Mouse (Mus musculus) CD4-positive, CD25-positive, alpha-beta regulatory T cell, adult 2 months (primary cell): Measurements from ENCODE around the gene Akap5.

Experiments
- DNase-seq: peaks from one replicate; pipeline ENCODE4 v3.0.0-alpha.2; 2012; ENCODE audit warnings: low read depth, low spot score

Gene Akap5

DNA sequence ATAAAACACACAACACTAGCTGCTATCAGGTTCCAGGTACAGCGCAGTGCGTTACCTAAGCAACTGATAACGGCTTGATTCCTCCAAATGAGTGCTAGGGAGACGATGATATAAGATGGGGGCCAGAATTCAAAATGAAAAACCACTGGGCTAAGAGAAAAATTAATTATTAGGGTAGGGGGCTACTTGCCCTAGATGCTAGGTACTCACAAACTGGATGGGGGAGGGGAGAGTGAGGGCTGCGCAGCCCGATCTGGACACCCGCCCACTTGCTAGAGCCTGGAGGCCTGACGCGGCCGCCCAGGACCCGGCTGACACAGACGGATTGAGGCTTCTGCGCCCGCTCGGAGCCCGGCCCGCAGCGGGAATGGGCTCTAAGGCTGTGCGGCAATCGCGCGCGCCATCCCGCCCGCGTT is 44.1 kb downstream of the Akap5 start:
- peak; percentile 62 for DNase-seq

DNA sequence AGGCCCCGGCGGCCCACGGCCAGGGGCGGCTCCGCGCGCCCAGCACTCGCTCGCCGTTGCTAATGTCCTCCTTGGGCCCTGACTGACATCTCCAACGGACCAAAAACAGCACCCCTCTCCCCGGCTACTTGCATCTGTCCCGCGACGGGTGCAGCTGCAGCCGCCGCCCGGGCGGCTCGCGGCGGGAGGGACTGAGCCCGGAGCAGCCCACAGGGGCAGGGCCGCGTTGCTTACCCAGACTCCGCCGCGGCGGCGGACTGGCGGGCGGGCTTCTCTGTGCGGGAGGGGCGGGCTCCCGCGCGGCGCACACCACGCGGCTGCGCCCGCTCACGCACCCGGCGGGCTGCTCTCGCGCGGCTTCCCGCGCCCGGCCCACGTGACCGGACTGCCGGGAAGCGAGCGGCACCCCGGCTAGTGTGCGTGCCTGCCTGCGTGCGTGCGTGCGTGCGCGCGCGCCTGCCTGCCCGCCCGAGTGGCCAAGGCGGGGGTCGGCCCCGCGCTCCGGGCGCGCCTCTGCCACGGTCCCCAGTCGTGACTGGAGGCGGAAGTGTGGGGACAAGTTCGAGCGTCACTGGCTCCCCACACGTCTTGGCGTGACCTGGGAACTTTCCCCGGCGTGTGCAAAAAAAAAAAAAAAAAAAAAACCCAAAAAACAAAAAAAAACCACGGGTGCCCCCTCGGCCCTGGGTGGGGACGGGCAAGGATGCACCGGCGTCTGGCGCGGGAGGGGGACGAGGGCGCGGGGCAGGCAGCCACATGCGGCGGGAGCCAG is 44.7 kb downstream of the Akap5 start, which contains the start of gene Zbtb25:
Gene Zbtb25, minus strand, starts transcription at position 397 of the 772 bp plus-strand sequence.
- peak; percentile 92 for DNase-seq

DNA sequence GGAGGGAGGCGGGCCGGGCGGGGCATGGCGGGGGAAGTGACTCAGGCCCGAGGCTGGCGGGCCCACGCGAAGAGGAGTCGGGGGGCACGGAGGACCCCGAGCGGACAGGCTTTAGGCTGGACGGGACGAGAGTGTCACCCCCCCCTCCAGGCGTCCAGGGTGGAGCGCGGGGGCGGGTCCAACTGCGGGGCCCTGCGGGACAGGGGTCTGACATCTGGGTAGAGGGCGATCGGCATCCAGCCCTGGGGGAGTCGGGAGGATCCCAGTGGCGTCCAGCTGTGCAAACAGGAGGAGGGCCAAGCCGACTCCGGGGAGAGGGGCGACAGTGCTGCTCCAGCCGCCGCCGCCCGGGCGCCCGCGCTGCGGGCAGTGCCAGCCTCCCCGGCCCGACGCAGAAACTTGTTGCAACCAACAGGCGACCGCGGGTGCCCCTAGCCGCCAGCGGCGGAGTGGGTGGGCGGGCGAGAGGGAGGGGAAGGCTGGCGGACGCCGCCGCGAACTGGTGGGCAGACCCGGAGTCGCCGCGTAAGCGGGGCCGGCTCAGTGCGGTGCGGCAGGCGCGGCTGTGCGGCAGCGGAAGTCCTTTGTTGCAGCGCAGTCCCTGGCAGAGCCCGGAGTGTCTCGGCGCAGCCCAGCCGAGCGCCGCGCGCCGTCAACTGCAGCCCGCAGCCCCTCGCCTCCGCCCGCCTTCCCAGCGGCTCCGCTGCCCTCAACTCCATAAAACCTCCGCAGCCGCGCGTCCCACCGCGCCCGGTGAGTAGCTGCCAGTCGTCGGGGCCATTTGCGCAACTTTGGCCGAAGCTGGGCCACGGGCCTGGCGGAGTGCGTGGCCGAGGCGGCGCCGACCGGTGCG is 45.5 kb downstream of the Akap5 start, which contains the start of gene Zbtb1:
Gene Zbtb1, plus strand, starts transcription at position 289 of the 853 bp plus-strand sequence.
- DNase-seq: peak; percentile 88

DNA sequence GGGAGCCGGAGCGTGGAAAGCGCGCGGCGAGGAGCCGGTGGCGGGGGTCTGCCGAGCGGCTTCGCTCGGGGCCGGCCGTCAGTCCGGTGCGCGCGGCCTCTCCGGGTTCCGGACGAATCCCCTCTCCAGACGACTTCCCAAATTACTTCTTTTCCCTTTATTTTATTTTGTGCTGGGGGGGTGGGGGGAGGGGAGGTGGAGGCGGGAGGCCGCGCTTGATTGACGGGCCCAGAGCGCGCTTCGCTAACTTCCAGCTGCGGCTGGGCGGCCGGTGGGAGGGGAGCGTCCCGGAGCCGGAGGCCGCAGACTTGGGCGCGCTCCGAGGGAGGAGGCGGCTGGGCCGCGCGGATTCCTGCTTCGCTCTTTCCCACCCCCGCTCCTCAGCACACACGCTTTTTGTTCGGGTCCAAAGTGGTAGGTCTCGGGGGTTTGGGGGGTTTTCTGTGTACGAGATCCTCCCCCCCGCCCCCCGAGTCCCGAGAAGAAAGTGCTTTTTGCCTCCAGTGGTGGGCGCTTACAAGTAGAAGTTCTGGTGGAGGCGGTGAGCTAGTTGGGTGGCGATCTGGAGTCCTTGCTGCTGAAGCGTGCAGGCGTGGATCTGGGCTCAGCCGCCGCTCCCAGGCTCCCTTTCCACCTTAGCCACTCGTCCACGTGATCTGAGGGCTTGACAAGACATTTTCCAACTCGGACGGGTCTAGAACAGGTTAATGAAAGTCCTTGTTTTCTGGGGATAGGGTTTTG is 46.3 kb downstream of the Akap5 start:
- peak; percentile 82 for DNase-seq

DNA sequence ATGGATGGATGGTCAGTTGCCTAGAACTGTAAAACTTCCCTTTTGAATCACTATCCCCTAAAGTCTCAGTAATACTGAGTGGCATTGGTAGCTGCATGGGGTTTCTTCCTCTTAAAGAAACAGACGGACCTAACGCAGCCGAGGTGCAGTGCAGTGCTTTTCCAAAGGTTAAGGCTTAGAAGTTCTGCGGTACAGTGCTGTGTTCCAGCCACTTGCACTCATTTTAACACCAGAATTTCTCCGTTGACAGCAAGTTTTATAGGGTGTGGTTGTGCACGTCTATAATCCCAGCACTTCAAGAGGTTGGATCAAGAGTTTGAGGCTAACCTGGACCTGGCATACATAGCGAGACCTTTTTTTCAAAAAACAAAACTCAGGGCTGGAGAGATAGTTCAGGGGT is 47.4 kb downstream of the Akap5 start:
- peak; percentile 29 for DNase-seq

DNA sequence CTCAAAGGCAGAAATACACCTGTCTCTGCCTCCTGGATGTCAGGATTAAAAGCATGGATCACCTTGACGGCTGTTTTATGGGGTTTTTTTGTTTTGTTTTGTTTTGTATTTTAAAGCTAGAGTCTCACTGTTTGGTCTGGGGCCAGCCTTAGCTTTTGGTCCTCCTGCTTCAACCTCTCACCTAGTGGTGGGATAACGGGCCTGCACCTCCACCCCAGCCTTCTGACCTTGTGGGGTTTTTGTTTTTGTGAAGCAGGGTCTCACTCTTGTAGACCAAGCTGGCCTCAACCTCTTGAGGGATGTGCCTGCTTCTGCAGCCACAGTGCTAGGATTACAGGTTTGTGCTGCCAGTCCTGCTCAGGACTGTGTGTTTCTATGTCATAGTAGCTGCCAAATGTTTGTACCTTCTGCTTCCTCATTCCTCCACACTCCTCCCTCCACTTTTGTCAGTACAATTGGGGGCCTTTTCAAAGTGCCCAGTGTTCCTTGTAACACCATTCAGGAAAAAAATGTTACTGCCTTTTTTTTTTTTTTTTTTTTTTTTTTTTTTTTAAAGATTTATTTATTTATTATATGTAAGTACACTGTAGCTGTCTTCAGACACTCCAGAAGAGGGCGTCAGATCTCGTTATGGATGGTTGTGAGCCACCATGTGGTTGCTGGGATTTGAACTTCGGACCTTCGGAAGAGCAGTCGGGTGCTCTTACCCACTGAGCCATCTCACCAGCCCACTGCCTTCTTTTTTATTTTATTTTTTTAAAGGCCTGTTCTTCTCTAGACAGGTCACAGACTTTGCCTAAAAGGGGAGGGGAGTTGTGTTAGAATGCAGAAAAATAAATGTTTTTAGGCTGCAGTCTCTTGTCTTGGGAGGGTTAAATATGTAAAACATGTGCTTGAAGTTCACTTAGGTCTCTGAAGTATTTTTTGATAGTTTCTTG is 48.5 kb downstream of the Akap5 start:
- DNase-seq: peak; percentile 69

DNA sequence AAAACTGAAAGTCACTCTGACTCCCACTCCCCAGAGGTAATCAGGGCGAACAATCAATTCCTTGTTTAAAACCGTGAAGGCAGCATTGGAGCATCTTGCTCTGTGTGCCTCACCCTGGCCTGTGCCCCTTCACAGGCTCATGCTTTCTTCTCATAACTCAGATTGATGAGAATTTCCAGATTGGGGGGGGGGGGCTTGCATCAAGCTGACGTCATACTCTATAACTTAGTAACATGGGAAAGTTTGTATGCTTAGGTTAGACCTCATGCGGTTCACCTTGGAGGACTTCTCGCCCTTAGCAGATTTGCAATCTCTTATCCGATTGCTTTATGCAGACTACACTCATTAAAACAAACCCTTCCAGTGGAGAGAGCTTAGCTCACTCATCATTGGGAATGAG is 49.3 kb downstream of the Akap5 start:
- DNase-seq: peak; percentile 67

DNA sequence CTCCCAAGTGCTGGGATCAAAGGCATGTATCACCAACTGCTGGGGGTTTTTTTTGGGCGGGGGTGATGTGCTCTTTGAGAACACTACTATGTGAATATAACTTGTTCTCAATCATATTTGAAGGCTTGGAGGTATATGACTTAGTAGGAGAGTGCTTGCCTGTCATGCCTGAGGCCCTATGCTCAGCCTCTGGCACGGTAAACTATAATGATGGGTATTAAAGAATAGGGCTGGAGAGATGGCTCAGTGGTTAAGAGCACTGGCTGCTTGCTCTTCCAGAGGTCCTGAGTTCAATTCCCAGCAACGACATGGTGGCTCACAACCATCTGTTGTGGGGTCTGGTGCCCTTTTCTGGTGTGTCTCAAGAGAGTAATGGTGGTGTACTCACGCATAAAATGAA is 50.2 kb downstream of the Akap5 start:
- DNase-seq: no peak

DNA sequence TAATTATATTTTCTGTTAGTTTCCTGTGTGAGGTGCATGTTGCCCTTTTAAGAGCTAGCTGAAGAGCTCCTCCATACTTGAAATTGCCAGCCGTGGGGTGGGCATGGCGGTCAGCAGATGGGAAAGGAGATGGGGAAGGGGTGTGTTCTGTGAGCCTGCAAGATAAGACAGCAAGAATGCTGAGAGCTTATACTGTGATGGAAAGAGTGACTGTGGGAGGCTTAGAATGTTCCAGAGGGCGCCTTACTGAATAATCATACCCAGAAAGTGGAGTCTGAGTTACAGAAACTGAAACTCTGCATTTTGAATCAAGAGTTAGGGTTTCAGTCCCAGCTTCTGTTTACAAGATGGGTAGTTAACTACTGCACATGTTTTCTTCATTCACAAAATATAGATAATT is 50.8 kb downstream of the Akap5 start:
- peak; percentile 72 for DNase-seq

DNA sequence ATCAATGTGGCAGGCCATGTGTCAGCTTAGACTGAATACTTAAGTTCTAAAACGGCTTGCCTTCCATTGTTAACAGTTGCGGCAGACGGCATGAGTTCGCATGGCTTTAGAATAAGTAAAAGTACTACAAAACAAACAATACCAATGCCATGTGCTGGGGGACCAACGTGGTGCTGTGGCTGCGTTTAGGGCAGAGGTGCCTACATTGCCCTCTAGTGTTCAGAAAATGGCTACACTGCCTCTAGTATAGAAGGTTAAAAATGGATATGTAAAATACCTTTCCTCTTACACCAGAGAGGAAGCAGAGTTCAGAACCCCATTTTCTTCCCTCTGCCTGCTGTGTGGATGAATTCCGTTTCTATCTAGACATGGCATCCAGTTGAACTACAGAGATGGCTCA is 52.0 kb downstream of the Akap5 start:
- peak; percentile 88 for DNase-seq

DNA sequence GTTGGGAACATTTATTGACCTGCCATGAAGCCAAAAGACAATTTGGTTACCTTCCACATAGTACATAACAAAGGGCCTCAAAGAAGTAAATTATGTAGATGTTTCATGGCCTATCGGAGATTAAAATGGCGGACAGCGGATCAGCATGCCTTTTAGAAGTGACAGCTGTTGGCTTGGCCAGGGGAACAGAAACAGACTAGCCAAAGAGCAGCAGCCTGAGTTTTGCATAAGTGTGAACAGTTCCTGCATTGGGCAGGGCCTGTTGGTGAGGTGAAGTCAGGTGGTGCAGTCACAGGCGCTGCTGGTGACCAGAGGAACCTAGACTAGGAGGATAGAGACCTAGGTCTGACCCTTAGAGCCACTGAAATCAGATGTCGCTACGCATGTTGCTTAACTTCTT is 52.4 kb downstream of the Akap5 start:
- DNase-seq: no peak

DNA sequence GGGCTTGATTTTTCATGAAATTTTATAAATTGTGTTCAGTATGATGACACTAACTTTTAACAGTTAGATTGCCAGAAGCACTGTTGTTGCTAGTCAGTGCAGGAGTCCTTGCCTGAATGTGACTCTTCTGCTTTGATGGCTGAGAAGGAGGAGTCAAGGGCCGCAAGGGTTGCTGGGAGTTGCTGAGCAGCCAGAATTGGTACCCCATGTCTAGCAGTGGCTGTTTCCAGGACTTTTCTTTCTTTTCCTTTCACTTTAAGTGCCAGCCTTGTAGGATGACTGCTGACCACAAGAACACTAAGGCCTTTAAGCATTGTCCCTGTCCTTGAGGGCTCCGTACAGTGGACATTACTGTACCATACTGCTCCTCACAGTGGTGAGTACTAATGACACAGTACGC is 53.0 kb downstream of the Akap5 start:
- DNase-seq: peak; percentile 49

DNA sequence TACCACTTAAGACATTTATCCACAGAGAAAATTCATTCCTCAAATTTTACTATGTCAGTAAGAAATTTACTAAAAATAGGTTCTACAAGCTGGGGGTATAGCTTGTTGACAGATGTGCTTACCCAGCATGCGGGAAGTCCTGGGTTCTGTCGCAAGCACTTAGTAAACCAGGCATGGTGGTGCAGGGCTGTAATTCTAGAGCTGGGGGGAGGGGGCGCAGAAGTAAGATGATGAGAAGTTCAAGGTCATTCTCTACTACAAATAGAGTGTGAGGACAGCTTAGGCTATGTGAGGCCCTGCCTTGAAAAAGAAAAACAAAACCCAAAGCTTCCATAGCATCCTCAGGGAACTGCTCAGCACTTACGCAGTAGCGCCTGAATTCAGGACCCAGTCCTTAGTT is 53.9 kb downstream of the Akap5 start:
- DNase-seq: no peak

DNA sequence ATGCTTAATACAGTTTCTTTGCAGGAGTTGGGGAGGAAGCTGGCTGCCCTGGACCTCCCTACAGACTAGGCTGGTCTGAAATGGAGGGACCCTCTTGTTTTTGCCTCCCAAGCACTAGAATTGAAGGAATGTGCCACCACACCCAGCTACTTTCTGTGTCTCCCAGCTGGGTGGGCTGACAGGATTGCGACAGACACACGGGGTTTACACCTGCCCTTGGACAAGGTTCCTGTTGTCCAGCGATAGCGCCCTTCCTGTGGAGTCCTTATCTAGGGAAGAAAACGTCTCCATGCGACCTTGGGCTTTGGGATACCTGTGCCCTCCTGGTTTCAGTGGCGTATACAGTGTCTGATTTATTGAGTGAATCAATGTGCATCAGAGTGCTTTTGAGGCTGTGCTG is 55.5 kb downstream of the Akap5 start:
- no peak for DNase-seq
